18 mouse cellular contexts compared by ENCODE assay signal in the genomic region with DNA sequence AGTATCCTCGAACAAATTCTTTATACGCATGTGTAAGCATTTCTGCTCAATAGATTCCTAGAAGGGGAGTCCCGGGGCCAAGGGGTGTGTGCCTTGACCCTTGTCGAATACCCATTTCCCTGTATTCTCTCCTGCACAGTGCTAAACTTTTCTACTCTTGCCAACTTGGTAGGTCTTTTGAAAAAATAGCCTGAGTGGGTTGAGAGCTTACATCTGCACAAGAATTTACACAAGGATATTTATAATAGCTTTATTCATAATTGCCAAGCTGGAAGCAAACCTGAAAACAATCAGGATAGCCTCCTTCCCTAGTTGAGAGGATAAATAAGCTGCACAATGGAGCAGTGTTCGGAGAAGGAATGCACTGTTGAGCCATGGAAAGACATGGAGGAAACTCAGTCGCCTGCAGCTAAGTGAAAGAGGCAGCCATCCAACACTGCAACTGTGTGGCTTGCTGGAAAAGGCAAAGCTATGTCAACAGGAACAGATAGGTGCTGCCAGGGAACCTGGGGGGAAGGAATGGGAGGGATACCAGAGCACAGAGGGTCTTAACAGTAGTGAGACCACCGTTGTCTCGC. TPM values are rescaled to one million over a fixed set of nuclear protein-coding genes. Genes with fewer than 3 reads are reported as not detected.
"Had no signal": no experiment of that assay in that cellular context is flagged by ENCODE, and none has a peak within 500 bp of the region (broad histone marks: within the 10 kb centered on the region; RNA-seq: fewer than 3 reads in every experiment).

No protein-coding gene starts in this region.

- H3K27me3 ChIP-seq: limb, embryonic 15.5 days; liver, embryonic 13.5 days; midbrain, embryonic 13.5 days; neural tube, embryonic 15.5 days; stomach, embryonic 15.5 days had no signal

- H3K9me3 ChIP-seq: limb, embryonic 15.5 days; neural tube, embryonic 15.5 days; stomach, embryonic 15.5 days had no signal

- H3K4me2 ChIP-seq: limb, embryonic 15.5 days; liver, embryonic 13.5 days; midbrain, embryonic 13.5 days; neural tube, embryonic 15.5 days; stomach, embryonic 15.5 days had no signal

- H3K9ac ChIP-seq: limb, embryonic 15.5 days; liver, embryonic 13.5 days; liver, postnatal 0 days; midbrain, embryonic 13.5 days; neural tube, embryonic 15.5 days; stomach, embryonic 15.5 days had no signal

- H3K27ac ChIP-seq: limb, embryonic 15.5 days; liver, embryonic 13.5 days; midbrain, embryonic 13.5 days; neural tube, embryonic 15.5 days; stomach, embryonic 15.5 days had no signal

- DNase-seq: kidney, adult 2 months; kidney, postnatal 10 days; liver, embryonic 13.5 days; liver, postnatal 0 days; lung, postnatal 36 days; right cerebral cortex, postnatal 14 days; thymus, adult 2 months; thymus, postnatal 25 days had no signal

- H3K36me3 ChIP-seq: limb, embryonic 15.5 days; liver, embryonic 13.5 days; midbrain, embryonic 13.5 days; neural tube, embryonic 15.5 days; stomach, embryonic 15.5 days had no signal

- ATAC-seq: liver, postnatal 0 days; lung, postnatal 0 days; midbrain, embryonic 13.5 days had no signal

- H3K4me1 ChIP-seq: limb, embryonic 15.5 days; liver, embryonic 13.5 days; midbrain, embryonic 13.5 days; neural tube, embryonic 15.5 days; stomach, embryonic 15.5 days had no signal

- H3K4me3 ChIP-seq: limb, embryonic 15.5 days; liver, embryonic 13.5 days; midbrain, embryonic 13.5 days; myocyte; neural tube, embryonic 15.5 days; stomach, embryonic 15.5 days had no signal

RNA-seq across cellular contexts. Expression of gene Scnn1g, which starts 51.5 kb away (rescaled TPM):
- total RNA-seq: left cerebral cortex, postnatal 25 days; megakaryocyte progenitor cell, adult 5-6 weeks had no signal
- polyA plus RNA-seq: large intestine, adult 2 months; limb, embryonic 11.5 days; liver, embryonic 13.5 days; liver, postnatal 0 days; midbrain, embryonic 13.5 days; myocyte; neural tube, embryonic 15.5 days had no signal
